Mouse (Mus musculus): ENCODE data around the gene Mfge8. TPM values are rescaled to one million over a fixed set of nuclear protein-coding genes. Genes with fewer than 3 reads are reported as not detected.

Gene Mfge8
- polyA plus RNA-seq, 1 experiment: 30.3 TPM

- H3K4me1 ChIP-seq (ENCODE audit: control insufficient read depth, insufficient read depth, low read length): no peaks in the 10 kb centered on the region
- TF ChIP-seq POLR2A (IDR thresholded peaks at IDR 0.05; ENCODE audit: borderline replicate concordance, low read depth, low read length) (no peak), CTCF (IDR thresholded peaks at IDR 0.05; ENCODE audit: low read depth, low read length) (no peak)
- no peak within 1 kb of the TSS for H3K4me3 ChIP-seq (ENCODE audit: insufficient read depth, low read length)
- H3K27ac ChIP-seq (ENCODE audit: insufficient read depth, low read depth, low read length): no peak within 1 kb of the TSS
Observed at GRCm38 (mm10) chr7:79130843-79131444, 17.9 kb downstream of the Mfge8 start, which contains the start of gene Hapln3. TSS of gene Hapln3 (minus strand) at chr7:79131018.

- Histone ChIP-seq H3K4me3 (ENCODE audit: insufficient read depth, low read length) (no peak overlapping the region), H3K4me1 (ENCODE audit: control insufficient read depth, insufficient read depth, low read length) (no peaks in the 10 kb centered on the region), H3K27ac (ENCODE audit: insufficient read depth, low read depth, low read length) (no peak overlapping the region)
- TF ChIP-seq CTCF (IDR thresholded peaks at IDR 0.05; ENCODE audit: low read depth, low read length) (no peak), POLR2A (IDR thresholded peaks at IDR 0.05; ENCODE audit: borderline replicate concordance, low read depth, low read length) (no peak)
Observed at GRCm38 (mm10) chr7:79130385-79130784, 18.5 kb downstream of the Mfge8 start.

- no peaks in the 10 kb centered on the region for H3K4me1 ChIP-seq (ENCODE audit: control insufficient read depth, insufficient read depth, low read length)
- TF ChIP-seq CTCF (IDR thresholded peaks at IDR 0.05; ENCODE audit: low read depth, low read length) (no peak), POLR2A (IDR thresholded peaks at IDR 0.05; ENCODE audit: borderline replicate concordance, low read depth, low read length) (no peak)
- no peak overlapping the region for H3K27ac ChIP-seq (ENCODE audit: insufficient read depth, low read depth, low read length)
Observed at GRCm38 (mm10) chr7:79129883-79130282, 19.0 kb downstream of the Mfge8 start.

GRCm38 (mm10) chr7:79123465-79123864, 25.4 kb downstream of the Mfge8 start:
- no peak overlapping the region for H3K27ac ChIP-seq (ENCODE audit: insufficient read depth, low read depth, low read length)
- H3K4me1 ChIP-seq (ENCODE audit: control insufficient read depth, insufficient read depth, low read length): no peaks in the 10 kb centered on the region
- no peak for TF ChIP-seq POLR2A (IDR thresholded peaks at IDR 0.05; ENCODE audit: borderline replicate concordance, low read depth, low read length)
- TF ChIP-seq CTCF (IDR thresholded peaks at IDR 0.05; ENCODE audit: low read depth, low read length): no peak
- no peak overlapping the region for H3K4me3 ChIP-seq (ENCODE audit: insufficient read depth, low read length)

More at GRCm38 (mm10) chr7:79129883-79130282, 19.0 kb downstream of the Mfge8 start:
- H3K4me3 ChIP-seq (ENCODE audit: insufficient read depth, low read length): no peak overlapping the region

- TF ChIP-seq CTCF (IDR thresholded peaks at IDR 0.05; ENCODE audit: low read depth, low read length) (no peak), POLR2A (IDR thresholded peaks at IDR 0.05; ENCODE audit: borderline replicate concordance, low read depth, low read length) (no peak)
- Histone ChIP-seq H3K4me1 (ENCODE audit: control insufficient read depth, insufficient read depth, low read length) (no peaks in the 10 kb centered on the region), H3K27ac (ENCODE audit: insufficient read depth, low read depth, low read length) (no peak overlapping the region), H3K4me3 (ENCODE audit: insufficient read depth, low read length) (no peak overlapping the region)
Observed at GRCm38 (mm10) chr7:79113848-79114247, 35.0 kb downstream of the Mfge8 start.

GRCm38 (mm10) chr7:79096492-79096891, 52.4 kb downstream of the Mfge8 start:
- TF ChIP-seq CTCF (IDR thresholded peaks at IDR 0.05; ENCODE audit: low read depth, low read length): no peak
- no peak for TF ChIP-seq POLR2A (IDR thresholded peaks at IDR 0.05; ENCODE audit: borderline replicate concordance, low read depth, low read length)
- Histone ChIP-seq H3K27ac (ENCODE audit: insufficient read depth, low read depth, low read length) (no peak overlapping the region), H3K4me1 (ENCODE audit: control insufficient read depth, insufficient read depth, low read length) (no peaks in the 10 kb centered on the region), H3K4me3 (ENCODE audit: insufficient read depth, low read length) (no peak overlapping the region)

GRCm38 (mm10) chr7:79089111-79089510, 59.7 kb downstream of the Mfge8 start:
- Histone ChIP-seq H3K4me1 (ENCODE audit: control insufficient read depth, insufficient read depth, low read length) (no peaks in the 10 kb centered on the region), H3K27ac (ENCODE audit: insufficient read depth, low read depth, low read length) (no peak overlapping the region), H3K4me3 (ENCODE audit: insufficient read depth, low read length) (no peak overlapping the region)
- TF ChIP-seq CTCF (IDR thresholded peaks at IDR 0.05; ENCODE audit: low read depth, low read length) (no peak), POLR2A (IDR thresholded peaks at IDR 0.05; ENCODE audit: borderline replicate concordance, low read depth, low read length) (no peak)

Other genes starting within 250 kb of the Mfge8 start
- 9.1 and 12.4 TPM in 2 replicates for gene Isg20, start 235.6 kb downstream of the Mfge8 start, polyA plus RNA-seq (2012; ENCODE audit: insufficient read depth, insufficient read length, missing spikeins)
- not detected in 2 replicates for gene Acan, start 95.6 kb downstream of the Mfge8 start, polyA plus RNA-seq (2012; ENCODE audit: insufficient read depth, insufficient read length, missing spikeins)
- gene Hapln3, start 18.0 kb downstream of the Mfge8 start, polyA plus RNA-seq (2012; ENCODE audit: insufficient read depth, insufficient read length, missing spikeins): not detected in 2 replicates
- gene Abhd2, start 124.1 kb upstream of the Mfge8 start, polyA plus RNA-seq (2012; ENCODE audit: insufficient read depth, insufficient read length, missing spikeins): 20.8 and 25.9 TPM in 2 replicates
- not detected in 2 replicates for gene Rlbp1, start 238.0 kb upstream of the Mfge8 start, polyA plus RNA-seq (2012; ENCODE audit: insufficient read depth, insufficient read length, missing spikeins)
- 3.3 and 4.9 TPM in 2 replicates for gene Fanci, start 242.9 kb upstream of the Mfge8 start, polyA plus RNA-seq (2012; ENCODE audit: insufficient read depth, insufficient read length, missing spikeins)

All from bone marrow macrophage, adult 2 months (primary cell).